Mouse (Mus musculus) neural tube, embryonic 13.5 days (tissue): ENCODE results near the gene Rnf121. TPM values are rescaled to one million over a fixed set of nuclear protein-coding genes. Genes with fewer than 3 reads are reported as not detected.

Experiments used
- ATAC-seq: fragments of 200-750 bp; cut with Nextera tagmentation; 2 replicates; pipeline ENCODE4 v1.8.0; 2017; ENCODE audit warnings: low read depth, mild to moderate bottlenecking, moderate TSS enrichment, moderate library complexity
- H3K27ac ChIP-seq: fragments of 300-500 bp; sonication (generic); replicated peaks from 2 replicates; pipeline ENCODE4 v1.5.1; 2015; ENCODE audit warnings: moderate library complexity, mild to moderate bottlenecking, inconsistent platforms
- H3K27me3 ChIP-seq: fragments of 300-500 bp; sonication (generic); 2 replicates; pipeline ENCODE4 v1.6.1; 2015; ENCODE audit warnings: mild to moderate bottlenecking, inconsistent platforms
- H3K36me3 ChIP-seq: fragments of 300-500 bp; sonication (generic); 2 replicates; pipeline ENCODE4 v1.6.1; 2015; ENCODE audit warnings: mild to moderate bottlenecking, inconsistent platforms
- H3K4me1 ChIP-seq: fragments of 300-500 bp; sonication (generic); replicated peaks from 2 replicates; pipeline ENCODE4 v1.6.1; 2015; ENCODE audit warnings: inconsistent platforms
- H3K4me2 ChIP-seq: fragments of 300-500 bp; sonication (generic); 2 replicates; pipeline ENCODE4 v1.6.1; 2015; ENCODE audit warnings: inconsistent platforms, mild to moderate bottlenecking, moderate library complexity
- H3K4me3 ChIP-seq: fragments of 300-500 bp; sonication (generic); 2 replicates; pipeline ENCODE4 v1.5.1; 2015; ENCODE audit warnings: mild to moderate bottlenecking, inconsistent platforms
- H3K9ac ChIP-seq: fragments of 300-500 bp; sonication (generic); 2 replicates; pipeline ENCODE4 v1.6.1; 2015; ENCODE audit warnings: moderate library complexity, mild to moderate bottlenecking, inconsistent platforms
- H3K9me3 ChIP-seq: fragments of 300-500 bp; sonication (generic); 2 replicates; pipeline ENCODE4 v1.6.1; 2016; ENCODE audit warnings: inconsistent platforms
- WGBS: fragments of 180-500 bp; shearing (Covaris S2); methylation state at CpG from one replicate; pipeline ENCODE4 v1.1.7; 2015; 5-methylcytosine and 5-hydroxymethylcytosine counted together
- polyA plus RNA-seq: library from polyadenylated mRNA; unstranded; fragments of >200 nt; fragmentation: Nextera tagmentation; extraction: Ambion mirVana; gene quantifications from 2 replicates; pipeline ENCODE4 v1.2.1, GENCODE M21; 2015

The Rnf121 gene
- polyA plus RNA-seq, 1 experiment from 2014 or later = 30.7 TPM

GRCm38 (mm10) chr7:102099760-102100661, 34.7 kb upstream of the Rnf121 start:
- peak overlapping the region; percentile 54 for H3K4me2 ChIP-seq

DNA sequence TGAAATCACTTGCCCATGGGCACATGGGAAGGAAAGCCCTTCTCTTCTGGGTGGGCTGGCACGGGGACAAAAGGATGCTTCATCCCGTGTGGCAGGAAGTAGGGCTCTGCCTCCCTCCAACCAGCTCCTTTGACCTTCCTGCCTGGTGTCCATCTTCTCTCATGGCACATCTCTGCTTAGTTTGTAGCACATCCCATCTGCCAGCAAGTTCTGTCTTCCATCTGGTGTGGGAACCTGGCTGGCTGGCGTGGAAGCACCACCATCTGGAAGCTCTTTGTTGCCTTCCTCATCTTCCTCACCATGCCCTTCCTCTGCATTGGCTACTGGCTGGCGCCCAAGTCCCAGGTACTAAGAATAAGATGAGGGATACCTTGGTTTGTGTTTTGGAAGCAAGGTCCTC, 22.1 kb upstream of the Rnf121 start:
- 0 out of 2 replicates have a peak, but pooled peaks cover 4% of the 10 kb centered on the region for H3K9me3 ChIP-seq
- no peak overlapping the region for H3K4me2 ChIP-seq
- H3K4me3 ChIP-seq = no peak overlapping the region
- no peak overlapping the region for H3K9ac ChIP-seq
- no peaks in the 10 kb centered on the region for H3K4me1 ChIP-seq
- H3K27ac ChIP-seq = no peak overlapping the region
- ATAC-seq = no peak
- no peaks in the 10 kb centered on the region for H3K27me3 ChIP-seq
- 90% methylated on average over 4 of the region's 4 CpGs for WGBS
- peaks cover 53% of the 10 kb centered on the region for H3K36me3 ChIP-seq

More at GRCm38 (mm10) chr7:102099760-102100661, 34.7 kb upstream of the Rnf121 start:
- no peak overlapping the region for H3K27ac ChIP-seq
- H3K36me3 ChIP-seq = 0 out of 2 replicates have a peak, but pooled peaks cover 3% of the 10 kb centered on the region
- peak overlapping the region; percentile 24 for H3K4me3 ChIP-seq
- 2% methylated on average over 30 of the region's 30 CpGs for WGBS
- H3K9me3 ChIP-seq = no peaks in the 10 kb centered on the region
- ATAC-seq = peak; percentile 57
- H3K27me3 ChIP-seq = 0 out of 2 replicates have a peak, but pooled peaks cover 8% of the 10 kb centered on the region
- peaks cover 24% of the 10 kb centered on the region for H3K4me1 ChIP-seq
- peak overlapping the region; percentile 26; the same call in 1 of the 2 replicates for H3K9ac ChIP-seq

GRCm38 (mm10) chr7:102084041-102084696, 18.9 kb upstream of the Rnf121 start:
- no peak overlapping the region for H3K9ac ChIP-seq
- no peak overlapping the region for H3K4me3 ChIP-seq
- ATAC-seq = no peak
- 91% methylated on average over 26 of the region's 26 CpGs for WGBS
- no peaks in the 10 kb centered on the region for H3K9me3 ChIP-seq
- no peak overlapping the region for H3K27ac ChIP-seq
- H3K4me1 ChIP-seq = no peaks in the 10 kb centered on the region
- no peak overlapping the region for H3K4me2 ChIP-seq
- peaks cover 71% of the 10 kb centered on the region for H3K36me3 ChIP-seq
- no peaks in the 10 kb centered on the region for H3K27me3 ChIP-seq

GRCm38 (mm10) chr7:102082816-102083215, 17.5 kb upstream of the Rnf121 start, which contains the start of gene Trpc2:
Gene Trpc2, plus strand, starts transcription at chr7:102083116.
- no peaks in the 10 kb centered on the region for H3K4me1 ChIP-seq
- H3K27ac ChIP-seq = no peak within 1 kb of the TSS
- H3K9me3 ChIP-seq = no peaks in the 10 kb centered on the region
- 75% methylated on average over 5 of the region's 5 CpGs for WGBS
- no peak within 1 kb of the TSS for H3K9ac ChIP-seq
- peaks cover 74% of the 10 kb centered on the region for H3K36me3 ChIP-seq
- H3K27me3 ChIP-seq = no peaks in the 10 kb centered on the region
- ATAC-seq = no peak
- H3K4me3 ChIP-seq = no peak within 1 kb of the TSS
- H3K4me2 ChIP-seq = no peak within 1 kb of the TSS

DNA sequence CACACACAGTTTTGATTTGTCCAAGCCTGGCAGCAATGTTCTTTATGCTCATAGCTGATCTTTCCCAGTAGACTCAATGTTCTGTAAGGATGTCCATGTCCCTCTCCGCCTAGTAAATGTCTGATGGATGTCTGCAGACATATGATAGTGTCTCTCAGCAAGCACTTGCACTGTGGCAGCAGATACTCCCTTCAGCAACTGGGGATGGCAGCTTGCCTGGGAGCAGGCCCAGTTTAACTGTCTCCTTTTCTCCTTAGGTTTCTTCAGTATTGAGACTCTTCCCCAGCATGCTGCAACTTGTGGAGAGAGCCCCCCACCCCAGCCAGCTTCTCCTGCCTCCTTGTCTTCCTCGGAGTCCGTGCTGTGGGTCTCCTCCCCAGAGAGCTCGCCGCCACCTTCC, 16.5 kb upstream of the Rnf121 start:
- peaks cover 84% of the 10 kb centered on the region for H3K36me3 ChIP-seq

GRCm38 (mm10) chr7:102080311-102080710, 15.0 kb upstream of the Rnf121 start:
- no peak overlapping the region for H3K9ac ChIP-seq
- no peaks in the 10 kb centered on the region for H3K27me3 ChIP-seq
- no peaks in the 10 kb centered on the region for H3K4me1 ChIP-seq
- H3K4me2 ChIP-seq = no peak overlapping the region
- 95% methylated on average over 8 of the region's 8 CpGs for WGBS
- H3K4me3 ChIP-seq = no peak overlapping the region
- no peak overlapping the region for H3K27ac ChIP-seq
- H3K36me3 ChIP-seq = peaks cover 87% of the 10 kb centered on the region
- no peaks in the 10 kb centered on the region for H3K9me3 ChIP-seq
- no peak for ATAC-seq

More for the DNA sequence above, 16.5 kb upstream of the Rnf121 start:
- Histone ChIP-seq H3K9ac (no peak overlapping the region), H3K27ac (no peak overlapping the region), H3K9me3 (no peaks in the 10 kb centered on the region), H3K27me3 (no peaks in the 10 kb centered on the region), H3K4me2 (no peak overlapping the region), H3K4me3 (no peak overlapping the region), H3K4me1 (no peaks in the 10 kb centered on the region)
- ATAC-seq = no peak
- 91% methylated on average over 5 of the region's 5 CpGs for WGBS

DNA sequence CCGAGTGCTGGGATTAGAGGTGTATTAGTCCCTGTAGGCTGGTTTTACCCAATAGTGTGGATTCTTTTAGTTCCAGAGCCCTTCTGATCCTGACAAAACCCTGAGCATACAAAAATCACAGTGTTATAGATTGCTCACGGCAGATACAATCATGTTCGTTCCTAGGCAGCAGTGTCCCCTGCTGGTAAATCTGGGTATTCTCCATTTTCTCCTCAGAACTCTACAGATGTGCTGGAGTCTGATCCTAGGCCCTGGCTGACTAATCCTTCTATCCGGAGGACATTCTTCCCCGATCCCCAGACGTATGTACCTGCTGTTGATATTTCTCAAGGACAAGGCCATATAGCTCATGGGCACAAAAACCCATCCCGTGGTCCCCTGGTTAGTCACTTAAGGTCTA, 13.2 kb upstream of the Rnf121 start:
- no peak for ATAC-seq
- 81% methylated on average over 7 of the region's 7 CpGs for WGBS

GRCm38 (mm10) chr7:102076714-102077296, 11.5 kb upstream of the Rnf121 start:
- WGBS = 80% methylated on average over 7 of the region's 7 CpGs

More for the DNA sequence above, 13.2 kb upstream of the Rnf121 start:
- Histone ChIP-seq H3K36me3 (peaks cover 90% of the 10 kb centered on the region), H3K4me1 (no peaks in the 10 kb centered on the region), H3K4me2 (no peak overlapping the region), H3K9me3 (no peaks in the 10 kb centered on the region), H3K9ac (no peak overlapping the region), H3K4me3 (no peak overlapping the region), H3K27ac (no peak overlapping the region), H3K27me3 (no peaks in the 10 kb centered on the region)

DNA sequence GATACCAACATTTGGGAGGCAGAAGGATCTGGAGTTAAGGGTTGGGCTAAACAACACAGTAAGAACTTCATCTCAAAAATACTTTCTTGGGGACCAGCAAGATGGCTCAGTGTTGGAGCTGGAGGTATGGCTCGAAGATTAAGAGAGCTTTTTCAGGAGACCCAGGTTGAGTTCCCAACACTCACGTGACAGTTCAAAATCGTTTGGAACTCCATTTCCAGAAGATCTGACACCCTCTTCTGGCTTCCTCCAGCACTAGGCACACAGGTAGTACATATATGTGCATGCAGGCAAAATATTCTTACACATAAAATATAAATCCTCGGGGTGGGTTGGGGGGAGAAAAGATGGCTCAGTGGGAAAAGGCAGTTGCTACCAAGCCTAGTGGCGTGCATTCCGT, 1.1 kb upstream of the Rnf121 start:
- Histone ChIP-seq H3K27ac (no peak overlapping the region), H3K4me3 (peak overlapping the region; percentile 63), H3K27me3 (no peaks in the 10 kb centered on the region), H3K36me3 (peaks cover 4% of the 10 kb centered on the region), H3K9me3 (no peaks in the 10 kb centered on the region), H3K4me2 (peak overlapping the region; percentile 84), H3K4me1 (peaks cover 37% of the 10 kb centered on the region), H3K9ac (peak overlapping the region; percentile 83)
- no peak for ATAC-seq
- WGBS = 82% methylated on average over 6 of the region's 6 CpGs

More at GRCm38 (mm10) chr7:102076714-102077296, 11.5 kb upstream of the Rnf121 start:
- Histone ChIP-seq H3K27me3 (no peaks in the 10 kb centered on the region), H3K4me1 (no peaks in the 10 kb centered on the region), H3K9ac (no peak overlapping the region), H3K9me3 (no peaks in the 10 kb centered on the region), H3K27ac (no peak overlapping the region), H3K36me3 (peaks cover 88% of the 10 kb centered on the region), H3K4me2 (no peak overlapping the region), H3K4me3 (no peak overlapping the region)
- ATAC-seq = no peak

DNA sequence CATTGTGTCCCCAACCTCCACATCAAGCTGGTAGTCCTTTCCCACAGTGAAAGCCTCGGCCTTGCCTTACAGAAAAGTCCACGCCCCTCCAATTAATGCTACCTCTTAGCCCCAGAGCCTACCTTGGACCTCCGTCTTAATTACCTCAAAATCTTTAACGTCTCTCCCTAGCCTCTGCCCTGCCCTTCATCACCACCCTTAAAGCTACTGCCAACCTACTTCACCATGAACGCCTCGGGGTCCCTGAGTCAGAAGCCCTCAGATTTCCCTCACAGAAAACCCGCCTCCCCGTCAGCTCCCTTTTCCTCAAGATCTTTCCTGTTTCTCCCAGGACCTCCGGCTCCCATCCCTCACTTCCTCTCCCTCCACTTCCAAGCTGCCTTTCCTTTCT, 619 bp downstream of the Rnf121 start:
- Histone ChIP-seq H3K36me3 (0 out of 2 replicates have a peak, but pooled peaks cover 2% of the 10 kb centered on the region), H3K9ac (peak overlapping the region; percentile 83), H3K9me3 (no peaks in the 10 kb centered on the region), H3K4me2 (peak overlapping the region; percentile 84), H3K4me3 (peak overlapping the region; percentile 63), H3K27ac (peak overlapping the region; percentile 81), H3K4me1 (peaks cover 37% of the 10 kb centered on the region), H3K27me3 (no peaks in the 10 kb centered on the region)
- ATAC-seq = peak; percentile 62
- WGBS = under 1% methylated on average over 9 of the region's 9 CpGs

GRCm38 (mm10) chr7:102063891-102064290, 1.4 kb downstream of the Rnf121 start:
- Histone ChIP-seq H3K9ac (peak overlapping the region; percentile 83; the same call in 1 of the 2 replicates), H3K27me3 (no peaks in the 10 kb centered on the region), H3K27ac (no peak overlapping the region), H3K4me1 (peaks cover 37% of the 10 kb centered on the region), H3K9me3 (no peaks in the 10 kb centered on the region), H3K4me3 (peak overlapping the region; percentile 63), H3K4me2 (peak overlapping the region; percentile 84), H3K36me3 (peaks cover 9% of the 10 kb centered on the region)
- WGBS = 92% methylated on average over 9 of the region's 9 CpGs
- no peak for ATAC-seq

GRCm38 (mm10) chr7:102062203-102062602, 3.1 kb downstream of the Rnf121 start:
- H3K9ac ChIP-seq = no peak overlapping the region
- ATAC-seq = no peak
- WGBS = 86% methylated on average over 1 of the region's 1 CpGs

More at GRCm38 (mm10) chr7:102062203-102062602, 3.1 kb downstream of the Rnf121 start:
- H3K4me3 ChIP-seq = no peak overlapping the region
- H3K4me1 ChIP-seq = peaks cover 37% of the 10 kb centered on the region
- H3K27ac ChIP-seq = no peak overlapping the region
- no peaks in the 10 kb centered on the region for H3K9me3 ChIP-seq
- peaks cover 20% of the 10 kb centered on the region for H3K36me3 ChIP-seq
- H3K27me3 ChIP-seq = no peaks in the 10 kb centered on the region
- no peak overlapping the region for H3K4me2 ChIP-seq
